Mouse (Mus musculus) limb, embryonic 14.5 days (tissue): ENCODE results near the gene Tmem168. TPM values are rescaled to one million over a fixed set of nuclear protein-coding genes. Genes with fewer than 3 reads are reported as not detected.
A peak's percentile ranks its signal among the peaks of the same experiment; 100 is the strongest.

Experiments
- ATAC-seq: fragments of 200-750 bp; cut with Nextera tagmentation; 2 replicates; pipeline ENCODE4 v1.8.0; 2017; ENCODE audit warnings: low read depth, moderate number of reproducible peaks, moderate TSS enrichment; ENCODE audit not compliant: low FRiP score
- DNase-seq: peaks from one replicate; pipeline ENCODE4 v3.0.0-alpha.2; 2015; ENCODE audit warnings: low spot score
- H3K27ac ChIP-seq: fragments of 300-500 bp; sonication (generic); replicated peaks from 2 replicates; pipeline ENCODE4 v1.5.1; 2014; ENCODE audit warnings: low read depth, mild to moderate bottlenecking, low read length, moderate library complexity, mixed read lengths
- H3K27me3 ChIP-seq: fragments of 300-500 bp; sonication (generic); 2 replicates; pipeline ENCODE4 v1.6.1; 2014; ENCODE audit warnings: low read length, mixed read lengths; ENCODE audit not compliant: control insufficient read depth, insufficient read depth
- H3K36me3 ChIP-seq: fragments of 300-500 bp; sonication (generic); 2 replicates; pipeline ENCODE4 v1.6.1; 2014; ENCODE audit warnings: mild to moderate bottlenecking, low read length, moderate library complexity, mixed read lengths; ENCODE audit not compliant: control insufficient read depth, insufficient read depth
- H3K4me1 ChIP-seq: fragments of 300-500 bp; sonication (generic); 2 replicates; pipeline ENCODE4 v1.6.1; 2014; ENCODE audit warnings: antibody characterized with exemption, low read length, mixed read lengths; ENCODE audit not compliant: control insufficient read depth, insufficient read depth
- H3K4me2 ChIP-seq: fragments of 300-500 bp; sonication (generic); replicated peaks from 2 replicates; pipeline ENCODE4 v1.6.1; 2014; ENCODE audit warnings: low read depth, mild to moderate bottlenecking, low read length, moderate library complexity; ENCODE audit not compliant: severe bottlenecking
- H3K4me3 ChIP-seq: fragments of 300-500 bp; sonication (generic); replicated peaks from 2 replicates; pipeline ENCODE4 v1.5.1; 2014; ENCODE audit warnings: low read length
- H3K9ac ChIP-seq: fragments of 300-500 bp; sonication (generic); 2 replicates; pipeline ENCODE4 v1.6.1; 2014; ENCODE audit warnings: mild to moderate bottlenecking, low read depth, low read length, moderate library complexity; ENCODE audit not compliant: severe bottlenecking
- H3K9me3 ChIP-seq: fragments of 300-500 bp; sonication (generic); 2 replicates; pipeline ENCODE4 v1.6.1; 2016; ENCODE audit warnings: low read length; ENCODE audit not compliant: control insufficient read depth
- POLR2A ChIP-seq: fragments of 200-500 bp; IDR thresholded peaks from 2 replicates; pipeline ENCODE4 v1.8.0; 2012; ENCODE audit warnings: inconsistent platforms, mild to moderate bottlenecking, moderate library complexity, borderline replicate concordance; ENCODE audit not compliant: insufficient read depth, insufficient read length; ENCODE audit errors: extremely low read depth
- WGBS: fragments of 180-500 bp; shearing (Covaris S2); extraction: QIAGEN DNeasy Blood & Tissue Kit; methylation state at CpG from one replicate; pipeline ENCODE4 v1.1.7; 2014; 5-methylcytosine and 5-hydroxymethylcytosine counted together
- polyA plus RNA-seq, 2 experiments: library from polyadenylated mRNA; depleted of rRNA in 1 of 2; stranded (reverse) in 1 of 2; unstranded in 1 of 2; fragments of >200 nt; fragmentation: Nextera tagmentation in 1 of 2; extraction: Ambion mirVana in 1 of 2; gene quantifications; 2 replicates each; pipeline versions ENCODE4 v1.2.1 to v1.2.3; 2012 to 2014

The Tmem168 gene
- polyA plus RNA-seq, 2 experiments: 17.9 to 44.6 TPM

GRCm38 (mm10) chr6:13613671-13614070 is 5.8 kb upstream of the Tmem168 start:
- no peak for TF ChIP-seq POLR2A
- DNase-seq (peak; percentile 8), ATAC-seq (peak; percentile 76)
- no peak overlapping the region for H3K4me2 ChIP-seq
- no peaks in the 10 kb centered on the region for H3K4me1 ChIP-seq
- WGBS: 44% methylated on average over 3 of the region's 3 CpGs
- H3K27ac ChIP-seq: no peak overlapping the region
- no peaks in the 10 kb centered on the region for H3K27me3 ChIP-seq
- H3K9ac ChIP-seq: no peak overlapping the region
- no peaks in the 10 kb centered on the region for H3K36me3 ChIP-seq
- no peaks in the 10 kb centered on the region for H3K9me3 ChIP-seq
- H3K4me3 ChIP-seq: no peak overlapping the region

GRCm38 (mm10) chr6:13610869-13611268 is 3.0 kb upstream of the Tmem168 start:
- no peak for ATAC-seq
- no peaks in the 10 kb centered on the region for H3K36me3 ChIP-seq
- H3K27ac ChIP-seq: no peak overlapping the region
- no peak overlapping the region for H3K4me2 ChIP-seq
- H3K4me1 ChIP-seq: peaks cover 10% of the 10 kb centered on the region
- H3K9me3 ChIP-seq: no peaks in the 10 kb centered on the region
- no peak overlapping the region for H3K9ac ChIP-seq
- TF ChIP-seq POLR2A: no peak
- no peak for DNase-seq
- 86% methylated on average over 2 of the region's 2 CpGs for WGBS
- H3K27me3 ChIP-seq: no peaks in the 10 kb centered on the region
- no peak overlapping the region for H3K4me3 ChIP-seq

- no peak overlapping the region for H3K9ac ChIP-seq
- 81% methylated on average over 5 of the region's 5 CpGs for WGBS
- H3K4me2 ChIP-seq: no peak overlapping the region
- no peak overlapping the region for H3K4me3 ChIP-seq
- no peaks in the 10 kb centered on the region for H3K27me3 ChIP-seq
- no peak for TF ChIP-seq POLR2A
- H3K36me3 ChIP-seq: no peaks in the 10 kb centered on the region
- no peak for ATAC-seq
- H3K9me3 ChIP-seq: no peaks in the 10 kb centered on the region
- DNase-seq: no peak
- peaks cover 10% of the 10 kb centered on the region for H3K4me1 ChIP-seq
- H3K27ac ChIP-seq: no peak overlapping the region
These were observed 1.6 kb upstream of the Tmem168 start for GRCm38 (mm10) chr6:13609353-13610140.

GRCm38 (mm10) chr6:13606921-13607620 is 829 bp downstream of the Tmem168 start:
- H3K9me3 ChIP-seq: no peaks in the 10 kb centered on the region
- 0 out of 2 replicates have a peak, but pooled peaks cover 5% of the 10 kb centered on the region for H3K36me3 ChIP-seq
- 20% methylated on average over 15 of the region's 15 CpGs for WGBS
- peak overlapping the region; percentile 95 for H3K27ac ChIP-seq
- no peaks in the 10 kb centered on the region for H3K27me3 ChIP-seq
- peak overlapping the region; percentile 66 for H3K4me2 ChIP-seq
- peak overlapping the region; percentile 82 for H3K9ac ChIP-seq
- ATAC-seq (no peak; the same call in 1 of the 2 replicates), DNase-seq (peak; percentile 29)
- H3K4me3 ChIP-seq: peak overlapping the region; percentile 61
- no peak for TF ChIP-seq POLR2A
- peaks cover 10% of the 10 kb centered on the region for H3K4me1 ChIP-seq

- Histone ChIP-seq H3K27ac (no peak overlapping the region), H3K4me1 (peaks cover 15% of the 10 kb centered on the region), H3K36me3 (0 out of 2 replicates have a peak, but pooled peaks cover 6% of the 10 kb centered on the region), H3K4me3 (peak overlapping the region; percentile 61; the same call in 1 of the 2 replicates), H3K9ac (no peak overlapping the region), H3K9me3 (no peaks in the 10 kb centered on the region), H3K4me2 (peak overlapping the region; percentile 66), H3K27me3 (no peaks in the 10 kb centered on the region)
- ATAC-seq: no peak
- no peak for DNase-seq
- TF ChIP-seq POLR2A: no peak
- 80% methylated on average over 4 of the region's 4 CpGs for WGBS
These were observed 1.5 kb downstream of the Tmem168 start for GRCm38 (mm10) chr6:13606394-13606793.
